Mouse (Mus musculus): ENCODE results near the gene Adamts20.

Gene Adamts20

DNA sequence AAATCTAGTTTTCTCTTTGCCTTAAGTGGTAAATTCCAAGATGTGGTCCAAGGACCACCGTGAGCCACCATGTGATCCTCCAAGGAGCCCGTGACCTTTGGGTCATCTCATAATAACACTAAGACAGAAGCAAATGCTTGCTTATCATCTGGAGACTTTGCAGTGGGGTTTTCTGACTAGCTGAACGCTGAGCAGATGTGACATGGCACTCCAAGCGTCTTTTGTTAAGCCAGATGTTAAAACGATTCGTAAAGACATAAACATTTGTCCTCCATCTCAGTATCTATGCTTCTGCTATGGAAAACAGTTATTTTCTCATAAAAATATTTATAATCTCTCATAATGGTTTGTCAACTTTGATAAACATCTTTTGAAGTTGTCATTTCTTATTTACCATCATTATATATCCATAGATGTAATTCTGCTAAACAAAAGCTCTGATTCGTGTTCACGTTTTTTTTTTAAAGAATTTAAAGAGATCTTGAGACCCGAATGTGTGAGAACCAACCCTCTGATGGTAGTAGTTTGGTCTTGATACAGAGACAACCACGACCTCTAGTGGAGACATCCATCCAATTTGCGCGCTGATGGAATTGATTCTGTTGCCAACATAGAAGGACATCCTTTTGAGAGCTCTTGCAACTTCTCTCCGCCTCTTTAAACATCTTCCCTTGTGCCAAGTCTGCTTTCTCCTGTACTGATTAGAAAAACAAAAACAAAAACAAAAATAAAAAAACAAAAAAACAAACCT is 212.1 kb downstream of the Adamts20 start:
- in situ Hi-C loops (cut with MboI, MseI): no loop called here

DNA sequence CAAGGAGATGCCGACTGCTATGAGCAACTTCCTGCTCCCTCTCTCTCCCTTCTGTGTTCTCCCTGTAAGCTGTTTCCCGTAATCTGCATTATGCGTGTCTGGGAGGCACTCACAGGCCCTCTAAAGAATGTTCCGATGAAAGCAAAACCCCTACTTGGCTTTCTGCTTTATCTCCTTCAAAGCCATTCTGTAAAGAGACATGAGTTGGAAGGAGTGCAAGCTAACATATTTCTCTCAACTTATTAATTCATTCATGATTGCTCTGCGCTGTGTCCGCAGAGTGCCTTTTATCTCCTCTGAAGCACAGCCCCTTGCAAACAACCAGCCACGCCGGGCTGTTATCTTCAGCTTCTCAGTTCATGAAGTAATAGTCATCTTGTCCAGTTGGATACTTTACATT is 215.5 kb downstream of the Adamts20 start:
- in situ Hi-C loops (cut with MboI, MseI): no loop called here

DNA sequence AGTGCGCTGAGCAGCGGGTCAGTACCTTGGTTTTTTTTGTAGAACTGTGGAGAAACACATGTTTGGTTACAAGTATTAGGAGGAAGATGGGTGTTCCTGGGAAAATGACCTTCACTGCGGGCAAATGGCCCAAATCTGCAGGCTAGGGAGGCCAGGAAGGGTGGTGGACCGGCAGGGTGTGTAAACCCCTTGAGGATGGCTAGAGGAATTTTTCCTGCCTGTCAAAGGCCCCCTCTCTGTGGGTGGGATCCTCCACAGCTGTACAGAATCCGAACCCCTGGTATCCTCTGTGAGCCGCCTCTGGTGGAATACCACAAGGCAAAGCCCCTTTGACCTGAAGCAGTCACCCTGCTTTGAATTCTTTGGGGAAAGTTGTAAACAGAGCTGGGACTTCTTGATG is 216.8 kb downstream of the Adamts20 start:
- in situ Hi-C loops (cut with MboI, MseI): no loop called here

DNA sequence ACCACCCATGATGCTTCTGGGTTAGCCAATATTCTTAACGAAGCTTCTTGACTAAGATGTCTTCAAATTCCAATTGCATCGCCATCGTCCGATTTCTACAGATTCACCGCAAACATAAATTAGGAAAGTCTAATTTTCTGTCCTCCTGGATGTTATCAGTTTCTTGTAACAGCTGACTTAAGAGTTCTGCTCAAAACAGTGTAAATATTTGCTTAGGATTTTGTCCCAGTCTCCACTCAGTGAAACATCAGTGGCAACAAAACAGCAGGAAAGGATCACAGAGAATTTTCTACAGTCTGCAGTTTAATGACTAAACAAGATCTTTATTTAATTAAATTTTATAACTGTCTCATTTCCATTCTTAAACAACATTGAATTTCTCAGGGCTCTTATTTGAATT is 218.5 kb downstream of the Adamts20 start:
- in situ Hi-C loops (cut with MboI, MseI): no loop called here

GRCm38 (mm10) chr15:94244336-94244735 is 220.9 kb downstream of the Adamts20 start:
- in situ Hi-C loops (cut with MboI, MseI): no loop called here

- in situ Hi-C loops (cut with MboI, MseI): no loop called here
Measured at GRCm38 (mm10) chr15:94242133-94242532, 223.1 kb downstream of the Adamts20 start.

DNA sequence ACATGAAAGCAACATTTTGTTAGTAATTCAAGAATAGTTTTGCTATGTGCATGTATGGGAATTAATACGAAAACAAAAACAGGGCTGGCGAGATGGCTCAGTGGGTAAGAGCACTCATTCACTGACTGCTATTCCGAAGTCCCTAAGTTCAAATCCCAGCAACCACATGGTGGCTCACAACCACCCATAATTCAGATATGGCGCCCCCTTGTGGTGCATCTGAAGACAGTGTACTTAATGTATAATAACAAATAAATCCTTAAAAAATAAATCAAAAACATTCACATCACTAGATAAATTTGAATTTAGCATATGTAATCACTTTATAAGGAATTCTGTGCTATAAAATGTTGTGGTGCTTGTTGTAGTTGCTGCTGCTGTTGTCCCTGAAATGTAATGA is 225.6 kb downstream of the Adamts20 start:
- in situ Hi-C loops (cut with MboI, MseI): no loop called here

- in situ Hi-C loops (cut with MboI, MseI): no loop called here
Measured at GRCm38 (mm10) chr15:94239127-94239526, 226.1 kb downstream of the Adamts20 start.

- in situ Hi-C loops (cut with MboI, MseI): no loop called here
Measured at GRCm38 (mm10) chr15:94238058-94238876, 227.0 kb downstream of the Adamts20 start.

GRCm38 (mm10) chr15:94236726-94237125 is 228.5 kb downstream of the Adamts20 start:
- in situ Hi-C loops (cut with MboI, MseI): no loop called here

- in situ Hi-C loops (cut with MboI, MseI): no loop called here
Measured at GRCm38 (mm10) chr15:94236121-94236520, 229.1 kb downstream of the Adamts20 start.

GRCm38 (mm10) chr15:94235190-94235589 is 230.0 kb downstream of the Adamts20 start:
- in situ Hi-C loops (cut with MboI, MseI): no loop called here

GRCm38 (mm10) chr15:94231246-94231645 is 234.0 kb downstream of the Adamts20 start:
- in situ Hi-C loops (cut with MboI, MseI): no loop called here

GRCm38 (mm10) chr15:94227388-94227787 is 237.8 kb downstream of the Adamts20 start:
- in situ Hi-C loops (cut with MboI, MseI): no loop called here

DNA sequence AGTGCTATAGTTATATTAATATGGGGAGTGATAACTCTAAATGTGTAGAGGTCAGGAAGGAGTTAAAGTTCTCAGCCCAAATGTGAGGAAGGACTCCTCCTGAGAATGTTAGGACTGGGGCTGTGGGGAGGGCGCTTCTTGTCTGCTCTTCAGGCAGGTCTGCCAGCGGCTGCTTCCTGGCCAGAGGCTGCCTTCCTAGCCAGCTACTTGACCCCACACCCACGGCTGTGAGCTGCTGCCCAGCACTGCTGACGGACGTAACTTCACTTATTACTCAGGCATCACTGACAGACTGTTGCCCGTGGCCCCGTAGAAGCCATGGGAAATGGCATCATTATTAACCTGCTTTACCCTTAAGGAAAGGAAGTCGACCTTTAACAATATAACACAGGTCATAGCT is 242.1 kb downstream of the Adamts20 start:
- in situ Hi-C loops (cut with MboI, MseI): no loop called here

- in situ Hi-C loops (cut with MboI, MseI): no loop called here
Measured at GRCm38 (mm10) chr15:94220686-94221085, 244.5 kb downstream of the Adamts20 start.

Measured in T-helper 2 cell (primary cell).